Mouse (Mus musculus): ENCODE measurements at regions not wholly inside any gene's neighbourhood (a gene's known extent, or its start where the extent isn't known, plus 50 kb on each side); places are given as distances from the start of the nearest gene placed in this dataset.
"Not testable (repeated sequence)": the region's sequence is repeated elsewhere in the genome, so short reads cannot be mapped to it uniquely, and the experiment has no call there.

GRCm38 (mm10) chr17:13583475-13584233 lies 176.7 kb upstream of the Afdn start:
- no peak for DNase-seq (ENCODE audit: low read depth, low spot score)

GRCm38 (mm10) chr17:13584394-13584793 lies 175.9 kb upstream of the Afdn start:
- no peak for DNase-seq (ENCODE audit: low read depth, low spot score)

DNA sequence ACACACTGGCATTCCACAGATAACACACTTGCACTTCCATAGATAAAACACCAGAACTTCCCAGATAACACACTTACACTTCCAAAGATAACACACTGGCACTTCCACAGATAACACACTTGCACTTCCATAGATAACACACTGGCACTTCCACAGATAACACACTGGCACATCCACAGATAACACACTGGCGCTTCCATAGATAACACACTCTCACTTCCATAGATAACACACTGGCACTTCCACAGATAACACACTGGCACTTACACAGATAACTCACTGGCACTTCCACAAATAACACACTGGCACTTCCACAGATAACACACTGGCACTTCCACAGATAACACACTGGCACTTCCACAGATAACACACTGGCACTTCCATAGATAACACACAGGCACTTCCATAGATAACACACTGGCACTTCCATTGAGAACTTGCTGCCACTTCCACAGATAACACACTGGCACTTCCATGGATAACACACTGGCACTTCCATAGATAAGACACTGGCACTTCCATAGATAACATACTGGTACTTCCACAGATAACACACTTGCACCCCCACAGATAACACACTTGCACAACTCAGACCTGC lies 170.0 kb upstream of the Afdn start:
- not testable (repeated sequence) for DNase-seq (ENCODE audit: low read depth, low spot score)

Data from 3T3-L1 (cell line).